Mouse (Mus musculus) cerebellum, adult 9-10 months (tissue): ENCODE data around the gene Notch1.

Experiments used
- DNase-seq: peaks from one replicate; pipeline ENCODE4 v3.0.0; 2022

The Notch1 gene

GRCm38 (mm10) chr2:26477911-26478310, 38.6 kb downstream of the Notch1 start:
- no peak for DNase-seq

DNA sequence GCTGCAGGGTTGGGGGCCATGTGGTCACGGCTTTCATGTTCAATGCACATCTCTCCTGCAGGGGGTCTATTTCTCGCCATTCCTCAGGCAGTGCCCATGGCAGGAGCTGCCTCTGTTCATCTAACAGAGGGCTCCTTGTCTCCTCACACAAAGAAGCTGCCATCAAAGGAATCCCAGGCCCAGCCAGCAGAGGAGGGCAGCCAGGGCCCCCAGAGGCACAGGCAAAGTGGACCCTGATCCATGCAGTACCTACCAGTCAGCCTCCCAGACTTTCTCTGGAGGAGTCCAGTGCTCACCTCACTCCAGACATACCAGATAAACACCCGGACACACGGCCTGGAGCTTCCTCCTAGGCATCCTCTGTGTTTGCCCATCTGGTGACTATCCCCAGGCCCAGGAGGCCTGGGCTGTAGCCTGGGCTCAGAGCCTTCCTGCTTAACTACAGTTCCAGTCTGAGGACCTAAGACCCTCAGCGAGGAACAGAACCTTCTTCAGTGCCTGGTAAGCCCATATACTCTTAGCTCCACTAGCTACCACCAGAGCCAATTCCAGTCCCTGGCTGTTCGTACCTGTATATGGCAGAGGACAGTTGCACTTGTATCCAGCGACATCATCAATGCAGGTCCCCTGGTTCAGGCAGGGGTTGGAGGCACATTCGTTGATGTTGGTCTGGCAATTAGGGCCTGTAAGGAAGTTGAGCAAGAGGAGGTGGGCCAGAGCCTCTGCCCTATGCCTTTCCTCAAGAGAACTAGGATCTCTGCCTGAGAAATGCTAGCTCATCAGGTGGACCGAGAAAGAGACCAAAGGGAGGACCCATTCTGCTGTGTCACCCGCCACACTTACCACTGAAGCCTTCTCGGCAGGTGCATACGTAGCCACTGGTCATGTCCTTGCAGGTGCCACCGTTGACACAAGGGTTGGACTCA, 40.7 kb downstream of the Notch1 start:
- no peak for DNase-seq

DNA sequence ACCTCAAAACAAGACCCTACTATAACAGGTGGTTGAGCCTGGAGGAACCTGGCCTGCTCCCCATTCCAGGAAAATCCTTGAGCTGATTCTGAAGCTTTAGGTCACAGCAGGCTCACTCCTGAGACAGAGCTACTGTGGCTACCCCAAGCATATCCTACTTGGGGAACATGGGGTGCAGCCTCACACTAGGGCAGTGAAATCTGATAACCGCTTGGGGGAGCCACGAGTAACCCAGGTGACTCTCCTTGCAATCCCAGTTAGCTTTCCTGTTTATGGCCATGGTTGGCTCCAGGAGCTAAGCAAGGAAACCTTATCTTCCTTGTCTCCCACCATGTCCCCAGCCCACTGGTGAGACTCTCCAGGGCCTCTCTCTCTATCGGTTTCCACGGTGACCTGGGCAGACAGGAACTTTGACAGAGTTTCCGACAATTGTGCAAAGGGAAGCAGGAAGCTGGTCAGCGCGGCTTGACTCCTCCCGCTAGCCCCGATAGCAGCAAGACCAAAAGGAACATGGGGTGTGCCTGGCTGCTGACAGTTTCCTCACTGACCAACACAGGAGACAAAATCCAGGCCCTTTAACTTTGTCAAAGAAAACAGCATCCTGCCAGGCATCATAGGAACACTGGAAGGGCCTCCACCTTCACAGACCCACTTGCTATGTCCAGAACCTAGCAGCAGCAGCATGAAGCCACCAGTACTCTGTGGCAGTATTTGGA, 41.5 kb downstream of the Notch1 start:
- no peak for DNase-seq

GRCm38 (mm10) chr2:26472312-26473090, 44.0 kb downstream of the Notch1 start:
- peak; percentile 41 for DNase-seq

GRCm38 (mm10) chr2:26471652-26472285, 44.7 kb downstream of the Notch1 start:
- no peak for DNase-seq

- no peak for DNase-seq
Measured at GRCm38 (mm10) chr2:26470967-26471366, 45.5 kb downstream of the Notch1 start.

GRCm38 (mm10) chr2:26468376-26468775, 48.1 kb downstream of the Notch1 start:
- DNase-seq: no peak

DNA sequence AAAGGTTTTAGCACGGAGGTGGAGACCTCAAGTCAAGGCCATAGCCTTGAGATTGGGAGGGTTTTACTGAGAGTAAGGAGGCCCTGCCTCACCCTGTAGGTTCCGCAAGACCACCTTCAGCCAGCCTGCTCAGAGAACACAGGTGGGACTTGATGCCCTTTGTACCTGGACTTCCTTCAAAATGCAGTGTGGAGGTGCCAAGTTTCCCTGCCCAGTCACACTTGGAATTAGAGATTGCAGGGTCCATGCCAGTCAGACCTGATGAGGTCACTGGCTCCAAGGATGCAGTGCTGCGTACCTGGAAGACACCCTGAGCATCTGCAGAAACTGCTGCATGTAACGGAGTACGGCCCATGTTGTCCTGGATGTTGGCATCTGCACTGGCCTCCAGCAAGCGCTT, 53.1 kb downstream of the Notch1 start:
- no peak for DNase-seq

DNA sequence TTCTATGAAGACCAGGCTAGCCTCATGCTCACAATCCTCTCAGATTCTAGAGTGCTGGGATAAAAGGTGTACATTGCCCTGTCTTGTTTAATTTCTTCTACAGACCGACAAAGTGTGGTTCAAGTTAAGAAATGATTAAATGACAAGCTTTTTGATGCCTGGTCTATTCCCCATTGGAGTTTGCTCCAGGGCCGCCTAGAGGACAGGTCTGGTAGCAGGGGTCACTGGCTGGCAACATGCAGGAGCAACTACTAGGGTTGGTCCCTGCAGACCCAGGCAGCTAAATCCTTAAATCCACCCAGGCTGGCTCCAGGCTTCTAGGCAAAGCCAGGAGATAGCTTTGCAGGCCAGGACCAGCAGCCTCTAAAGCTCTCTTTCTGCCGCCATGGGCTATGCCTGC, 53.5 kb downstream of the Notch1 start:
- DNase-seq: no peak

DNA sequence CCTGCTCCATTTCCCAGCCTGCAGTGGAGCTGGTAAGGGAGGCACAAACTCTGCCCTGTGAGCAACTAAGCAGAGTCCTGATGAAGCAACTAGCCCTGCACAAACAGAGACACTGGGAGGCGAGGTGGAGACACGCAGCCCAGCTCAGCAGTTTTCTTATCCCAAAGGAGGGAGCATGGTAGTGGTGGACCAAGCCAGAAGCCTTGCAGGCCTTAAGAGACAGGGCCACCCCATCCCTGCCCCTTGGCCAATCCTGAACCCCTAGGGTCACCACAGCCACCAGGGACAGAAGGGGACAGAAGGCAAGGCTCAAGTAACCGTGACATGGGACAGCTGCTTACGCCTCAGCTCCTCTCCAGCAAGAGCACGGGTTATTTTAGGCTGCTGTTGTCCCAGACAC, 54.8 kb downstream of the Notch1 start:
- DNase-seq: no peak

GRCm38 (mm10) chr2:26460837-26461236, 55.6 kb downstream of the Notch1 start:
- no peak for DNase-seq

DNA sequence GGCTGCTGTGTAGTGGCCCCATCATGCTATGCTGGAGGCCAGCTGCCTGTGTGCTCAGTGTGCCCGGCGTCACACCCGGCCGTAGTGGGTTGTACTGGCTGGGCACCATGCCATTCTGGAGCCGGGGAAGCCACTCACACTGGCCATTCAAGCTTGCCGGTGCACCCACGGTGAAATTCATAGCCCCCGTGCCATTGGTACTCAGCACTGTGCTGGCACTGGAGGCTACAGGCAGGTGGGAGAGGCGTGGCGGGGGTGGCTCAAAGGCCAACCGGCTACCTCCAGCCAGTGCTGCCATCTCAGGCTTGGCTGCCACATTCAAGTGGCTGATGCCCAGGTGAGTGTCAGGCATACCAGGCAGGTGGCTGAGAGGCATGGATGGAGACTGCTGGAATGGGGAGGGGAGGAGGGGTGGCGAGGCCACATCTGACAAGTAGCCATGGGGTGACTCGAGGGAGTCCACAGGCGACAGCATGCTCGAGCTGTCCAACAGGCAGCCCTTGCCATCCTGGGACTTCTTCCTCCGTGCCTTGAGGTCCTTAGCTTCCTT, 56.3 kb downstream of the Notch1 start:
- no peak for DNase-seq

- no peak for DNase-seq
Measured at GRCm38 (mm10) chr2:26459478-26459877, 57.0 kb downstream of the Notch1 start.

DNA sequence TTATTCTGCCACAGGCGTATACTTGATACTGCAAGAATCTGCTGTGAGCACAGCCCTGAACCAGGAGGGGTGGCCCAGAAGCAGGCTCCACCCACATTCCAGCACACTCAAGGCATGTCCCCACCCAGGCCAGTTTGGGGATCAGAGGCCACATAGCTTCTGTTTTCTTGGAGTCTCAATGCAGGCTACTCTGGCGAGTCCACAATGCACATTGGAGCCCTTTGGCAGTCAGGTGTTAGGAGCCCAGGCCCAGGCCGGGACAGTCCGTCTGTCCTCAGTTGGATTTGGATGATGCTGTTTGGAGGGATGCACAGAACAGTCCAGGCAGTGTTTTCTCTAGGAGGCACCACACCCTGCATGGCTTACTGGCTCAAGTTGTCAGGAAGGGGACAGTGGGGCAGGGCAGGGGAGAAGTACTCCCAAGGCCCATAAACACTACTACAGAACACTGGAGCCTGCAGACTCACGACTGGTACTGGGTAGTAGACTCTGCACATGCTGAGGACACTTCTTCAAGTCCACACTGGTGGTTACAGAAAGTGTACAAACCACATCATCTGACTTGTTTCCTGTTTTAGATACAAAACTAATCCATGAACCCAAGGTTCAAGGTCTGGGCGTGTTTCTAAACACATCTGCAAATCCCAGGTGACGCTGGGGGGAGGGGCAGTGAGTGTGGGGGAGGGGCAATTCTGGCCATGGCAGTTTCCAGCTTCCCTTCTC, 57.9 kb downstream of the Notch1 start:
- DNase-seq: no peak

- peak; percentile 88 for DNase-seq
Measured at GRCm38 (mm10) chr2:26449121-26450060, 67.1 kb downstream of the Notch1 start.

DNA sequence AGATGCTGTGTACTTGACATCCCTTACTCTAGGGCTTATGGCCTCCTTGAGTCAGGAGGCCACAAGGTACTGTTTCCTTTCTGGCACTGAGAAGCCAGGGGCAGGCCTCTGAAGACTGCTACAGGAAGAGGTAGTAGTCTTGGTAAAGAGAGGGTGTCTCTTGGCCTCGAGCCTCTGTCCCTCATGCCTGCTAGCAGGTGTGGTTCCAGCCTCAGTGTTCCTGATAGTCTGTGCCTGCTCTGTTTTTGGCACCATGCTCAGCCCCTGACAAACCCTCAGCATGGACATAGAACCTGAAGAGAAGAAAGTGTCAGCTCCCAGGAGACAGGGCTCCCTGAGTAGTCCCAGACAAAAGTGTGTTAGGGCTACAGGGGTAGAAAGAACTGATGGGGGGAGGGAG, 69.0 kb downstream of the Notch1 start:
- DNase-seq: no peak

DNA sequence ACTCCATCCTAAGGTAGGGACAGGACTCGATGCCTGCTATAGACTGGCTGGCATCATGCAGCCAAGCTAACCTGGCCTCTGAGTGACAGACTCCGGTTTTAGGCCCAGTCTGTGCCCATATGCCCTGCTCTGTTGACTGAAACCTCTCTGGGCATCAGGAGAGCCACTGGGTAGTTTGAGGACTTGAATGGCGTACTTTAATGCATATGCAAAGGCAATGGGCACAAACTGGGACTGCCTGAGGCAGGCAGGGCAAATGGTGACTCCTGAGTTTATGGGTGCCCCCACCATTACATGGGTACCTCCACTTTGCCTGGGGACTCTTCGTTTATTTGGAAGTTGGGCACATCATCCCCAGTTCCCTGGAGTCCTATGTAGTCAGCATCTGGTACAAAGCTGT, 69.8 kb downstream of the Notch1 start:
- no peak for DNase-seq

DNA sequence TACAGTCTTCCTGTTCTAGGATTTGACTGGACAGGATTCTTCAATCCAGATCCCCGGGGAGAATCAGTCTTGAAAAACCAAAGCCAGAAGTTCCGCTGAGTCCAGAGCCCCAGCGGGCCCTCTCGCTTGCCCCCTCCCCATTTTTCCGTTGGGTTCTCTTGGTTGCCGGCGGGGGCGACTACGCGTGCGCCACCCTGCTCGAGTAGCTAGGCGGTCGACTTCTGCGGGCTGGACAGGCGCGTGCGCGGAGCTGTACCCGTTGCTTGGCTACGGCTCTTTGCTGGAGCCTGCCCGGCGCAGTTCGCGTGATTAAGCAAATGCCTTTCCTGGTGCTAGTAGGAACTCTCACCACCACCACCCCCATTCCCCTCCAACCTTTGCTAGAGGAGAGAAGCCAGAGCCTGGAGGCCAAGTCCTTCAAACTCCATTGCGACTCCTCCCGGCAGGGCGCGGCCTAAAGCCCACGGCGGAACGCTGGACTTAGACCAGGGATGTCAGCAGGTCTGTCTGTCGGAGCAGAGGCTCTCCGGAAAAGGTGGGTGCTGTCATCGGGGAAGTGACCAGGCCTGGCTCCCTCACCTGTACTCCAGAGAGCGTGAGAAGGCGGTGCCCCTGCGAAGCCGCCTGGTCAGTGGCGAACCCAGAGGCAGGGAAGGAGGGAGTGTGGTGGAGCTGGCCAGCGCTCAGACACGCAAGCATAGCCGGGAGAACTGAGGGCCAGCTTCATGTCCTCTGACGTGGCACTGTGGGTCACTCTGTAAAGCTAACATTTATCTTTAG, 70.6 kb downstream of the Notch1 start:
- DNase-seq: no peak

GRCm38 (mm10) chr2:26444946-26445665, 71.4 kb downstream of the Notch1 start, which contains the start of gene Sec16a:
Sec16a (minus strand) TSS chr2:26445216.
- peak; percentile 100 for DNase-seq
